Mouse (Mus musculus) lung, embryonic 15.5 days (tissue): ENCODE measurements around the gene Rpl12. TPM values are rescaled to one million over a fixed set of nuclear protein-coding genes. Genes with fewer than 3 reads are reported as not detected.
A peak's percentile ranks its signal among the peaks of the same experiment; 100 is the strongest.

Experiments
- ATAC-seq: fragments of 200-750 bp; cut with Nextera tagmentation; 2 replicates; pipeline ENCODE4 v1.8.0; 2017; ENCODE audit warnings: moderate number of reproducible peaks, borderline replicate concordance; ENCODE audit not compliant: low FRiP score, low TSS enrichment; ENCODE audit errors: extremely low read depth
- H3K27ac ChIP-seq: fragments of 300-500 bp; sonication (generic); 2 replicates; pipeline ENCODE4 v1.5.1; 2015; ENCODE audit warnings: moderate library complexity, mild to moderate bottlenecking, inconsistent platforms
- H3K27me3 ChIP-seq: fragments of 300-500 bp; sonication (generic); 2 replicates; pipeline ENCODE4 v1.6.1; 2015; ENCODE audit warnings: inconsistent platforms
- H3K36me3 ChIP-seq: fragments of 300-500 bp; sonication (generic); 2 replicates; pipeline ENCODE4 v1.6.1; 2015; ENCODE audit warnings: inconsistent platforms
- H3K4me1 ChIP-seq: fragments of 300-500 bp; sonication (generic); 2 replicates; pipeline ENCODE4 v1.6.1; 2015; ENCODE audit warnings: inconsistent platforms
- H3K4me2 ChIP-seq: fragments of 300-500 bp; sonication (generic); 2 replicates; pipeline ENCODE4 v1.6.1; 2015; ENCODE audit warnings: inconsistent platforms, mild to moderate bottlenecking, moderate library complexity
- H3K4me3 ChIP-seq: fragments of 300-500 bp; sonication (generic); 2 replicates; pipeline ENCODE4 v1.5.1; 2015; ENCODE audit warnings: mild to moderate bottlenecking, inconsistent platforms
- H3K9ac ChIP-seq: fragments of 300-500 bp; sonication (generic); 2 replicates; pipeline ENCODE4 v1.6.1; 2015; ENCODE audit warnings: inconsistent platforms
- H3K9me3 ChIP-seq: fragments of 300-500 bp; sonication (generic); 2 replicates; pipeline ENCODE4 v1.6.1; 2016; ENCODE audit warnings: inconsistent platforms
- WGBS: fragments of 180-500 bp; shearing (Covaris S2); methylation state at CpG from one replicate; pipeline ENCODE4 v1.1.7; 2015; 5-methylcytosine and 5-hydroxymethylcytosine counted together
- polyA plus RNA-seq: library from polyadenylated mRNA; unstranded; fragments of >200 nt; fragmentation: Nextera tagmentation; extraction: Ambion mirVana; gene quantifications from 2 replicates; pipeline ENCODE4 v1.2.1, GENCODE M21; 2015

The Rpl12 gene
- polyA plus RNA-seq, 1 experiment from 2014 or later = 167 TPM

DNA sequence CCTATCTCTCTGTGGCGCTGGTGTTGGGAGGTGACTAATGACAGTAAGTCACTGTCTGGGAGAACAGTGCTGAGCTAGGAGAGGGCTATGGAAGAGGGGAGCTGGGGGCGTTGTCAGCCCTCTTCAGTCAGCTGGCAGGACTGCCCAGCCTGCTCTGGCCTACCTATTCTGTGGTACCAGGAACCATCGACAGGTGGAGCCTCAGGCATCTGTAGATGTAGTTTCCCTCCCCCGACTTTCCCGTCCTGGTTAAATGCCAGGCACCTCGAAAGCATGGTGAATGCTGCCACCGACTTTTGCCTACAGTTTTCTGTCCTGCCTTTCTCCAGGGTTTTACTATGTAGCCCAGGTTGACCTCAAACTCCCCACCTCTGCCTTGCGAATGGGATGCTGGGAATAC, 4.0 kb upstream of the Rpl12 start:
- H3K36me3 ChIP-seq = peaks cover 10% of the 10 kb centered on the region; the same call in 1 of the 2 replicates
- ATAC-seq = no peak
- H3K27me3 ChIP-seq = no peaks in the 10 kb centered on the region
- no peak overlapping the region for H3K9ac ChIP-seq
- H3K4me1 ChIP-seq = peaks cover 9% of the 10 kb centered on the region
- no peaks in the 10 kb centered on the region for H3K9me3 ChIP-seq
- H3K4me3 ChIP-seq = no peak overlapping the region
- no peak overlapping the region for H3K27ac ChIP-seq
- no peak overlapping the region for H3K4me2 ChIP-seq
- 56% methylated on average over 8 of the region's 8 CpGs for WGBS

DNA sequence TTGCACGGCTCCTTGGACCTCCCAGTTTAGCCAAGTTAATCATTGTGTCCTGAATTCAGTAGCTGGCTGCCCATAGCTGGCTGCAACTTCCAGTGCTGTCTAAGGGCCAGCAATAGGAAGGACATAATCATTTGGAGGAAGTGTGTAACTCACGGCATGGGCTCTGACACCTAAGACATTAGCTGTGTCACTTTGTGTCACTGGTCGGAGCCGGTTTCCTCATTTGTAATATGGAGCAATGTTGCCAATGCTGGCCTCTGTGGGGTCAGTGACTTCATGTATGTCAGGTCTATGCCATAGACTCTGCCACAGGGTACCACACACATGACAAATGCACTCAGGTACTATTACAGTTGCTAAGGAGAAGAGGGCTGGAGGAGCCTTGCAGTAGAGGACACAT, 1.1 kb upstream of the Rpl12 start:
- H3K36me3 ChIP-seq = peaks cover 24% of the 10 kb centered on the region
- H3K4me1 ChIP-seq = peaks cover 35% of the 10 kb centered on the region
- peak overlapping the region; percentile 73 for H3K4me2 ChIP-seq
- H3K27ac ChIP-seq = no peak overlapping the region
- peak overlapping the region; percentile 73; the same call in 1 of the 2 replicates for H3K9ac ChIP-seq
- ATAC-seq = no peak
- H3K27me3 ChIP-seq = no peaks in the 10 kb centered on the region
- H3K4me3 ChIP-seq = no peak overlapping the region
- 86% methylated on average over 4 of the region's 4 CpGs for WGBS
- no peaks in the 10 kb centered on the region for H3K9me3 ChIP-seq

DNA sequence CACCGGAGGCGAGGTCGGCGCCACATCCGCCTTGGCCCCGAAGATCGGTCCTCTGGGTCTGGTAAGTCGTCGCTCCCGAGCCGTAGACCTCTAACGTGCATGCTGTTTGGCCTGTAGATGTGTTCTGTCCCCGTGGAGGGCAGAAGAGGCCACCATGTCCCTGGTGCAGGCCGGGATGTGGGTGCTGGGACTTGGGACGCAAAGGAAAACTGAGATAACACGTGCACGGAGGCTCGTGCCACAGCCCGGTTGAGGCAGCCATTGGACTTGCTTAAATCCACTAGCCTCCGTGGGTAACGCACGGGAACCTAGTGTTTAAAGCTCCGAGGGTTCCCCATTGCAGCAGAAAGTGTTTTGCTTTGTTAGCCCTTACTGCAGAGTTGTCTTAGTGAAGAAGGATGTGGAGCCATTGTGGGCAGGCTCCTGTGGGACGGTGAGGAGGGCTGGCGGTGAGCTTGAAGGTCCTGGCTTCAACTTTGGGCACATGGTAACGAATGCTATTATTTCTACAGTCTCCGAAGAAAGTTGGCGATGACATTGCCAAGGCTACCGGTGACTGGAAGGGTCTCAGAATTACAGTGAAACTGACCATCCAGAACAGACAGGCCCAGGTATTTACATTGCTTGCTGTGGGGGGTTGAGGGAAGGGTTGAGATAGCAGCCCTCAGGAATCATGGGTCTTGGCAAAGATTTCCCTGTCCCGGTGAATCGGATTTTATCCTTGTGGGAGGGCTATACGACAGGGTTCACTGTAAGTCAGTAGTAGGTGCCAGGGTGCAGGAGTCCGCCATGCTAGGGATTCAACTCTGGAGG, 909 bp downstream of the Rpl12 start:
- H3K4me2 ChIP-seq = peak overlapping the region; percentile 73
- ATAC-seq = no peak
- WGBS = under 1% methylated on average over 33 of the region's 33 CpGs
- H3K36me3 ChIP-seq = peaks cover 24% of the 10 kb centered on the region
- peak overlapping the region; percentile 73 for H3K4me3 ChIP-seq
- no peaks in the 10 kb centered on the region for H3K27me3 ChIP-seq
- H3K9me3 ChIP-seq = no peaks in the 10 kb centered on the region
- peak overlapping the region; percentile 83 for H3K9ac ChIP-seq
- peak overlapping the region; percentile 90 for H3K27ac ChIP-seq
- peaks cover 46% of the 10 kb centered on the region for H3K4me1 ChIP-seq

DNA sequence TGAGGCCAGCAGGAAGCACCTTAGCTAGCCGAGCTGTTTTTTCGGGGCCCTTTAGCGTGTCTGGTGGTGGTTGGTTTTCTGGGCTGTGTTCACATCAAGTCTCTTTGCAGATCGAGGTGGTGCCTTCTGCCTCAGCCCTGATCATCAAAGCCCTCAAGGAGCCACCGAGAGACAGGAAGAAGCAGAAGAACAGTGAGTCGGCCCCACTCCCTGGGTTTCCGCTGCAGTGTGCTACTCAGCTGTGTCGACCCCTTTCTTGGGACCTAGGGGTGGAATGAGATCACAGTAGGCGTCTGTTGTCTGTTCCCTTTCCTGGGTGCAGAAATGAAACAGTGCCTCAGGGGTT, 1.5 kb downstream of the Rpl12 start:
- no peaks in the 10 kb centered on the region for H3K27me3 ChIP-seq
- peak overlapping the region; percentile 90 for H3K27ac ChIP-seq
- H3K4me3 ChIP-seq = peak overlapping the region; percentile 73
- H3K9ac ChIP-seq = peak overlapping the region; percentile 83
- H3K36me3 ChIP-seq = peaks cover 24% of the 10 kb centered on the region
- peak overlapping the region; percentile 73 for H3K4me2 ChIP-seq
- 3% methylated on average over 9 of the region's 9 CpGs for WGBS
- no peak for ATAC-seq
- peaks cover 51% of the 10 kb centered on the region for H3K4me1 ChIP-seq
- H3K9me3 ChIP-seq = no peaks in the 10 kb centered on the region

DNA sequence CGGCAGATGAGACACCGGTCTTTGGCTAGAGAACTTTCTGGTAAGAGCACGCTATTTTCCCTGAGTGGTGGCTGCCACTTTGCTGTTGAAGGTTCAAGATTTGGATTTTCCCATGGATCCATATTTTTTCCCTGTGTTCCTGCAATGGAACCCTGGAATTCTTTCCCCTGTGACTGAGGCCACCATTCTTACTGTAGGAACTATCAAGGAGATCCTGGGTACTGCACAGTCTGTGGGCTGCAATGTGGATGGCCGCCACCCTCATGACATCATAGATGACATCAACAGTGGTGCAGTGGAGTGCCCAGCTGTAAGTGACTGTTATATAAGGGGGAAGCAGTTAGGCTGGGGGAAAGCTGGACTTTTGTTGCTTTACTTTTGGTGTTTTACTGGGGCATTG, 2.2 kb downstream of the Rpl12 start:
- Histone ChIP-seq H3K27me3 (no peaks in the 10 kb centered on the region), H3K9me3 (no peaks in the 10 kb centered on the region), H3K4me1 (peaks cover 53% of the 10 kb centered on the region), H3K27ac (peak overlapping the region; percentile 90; the same call in 1 of the 2 replicates), H3K4me2 (peak overlapping the region; percentile 73), H3K4me3 (peak overlapping the region; percentile 73), H3K36me3 (peaks cover 24% of the 10 kb centered on the region), H3K9ac (peak overlapping the region; percentile 83)
- 45% methylated on average over 4 of the region's 4 CpGs for WGBS
- no peak for ATAC-seq

DNA sequence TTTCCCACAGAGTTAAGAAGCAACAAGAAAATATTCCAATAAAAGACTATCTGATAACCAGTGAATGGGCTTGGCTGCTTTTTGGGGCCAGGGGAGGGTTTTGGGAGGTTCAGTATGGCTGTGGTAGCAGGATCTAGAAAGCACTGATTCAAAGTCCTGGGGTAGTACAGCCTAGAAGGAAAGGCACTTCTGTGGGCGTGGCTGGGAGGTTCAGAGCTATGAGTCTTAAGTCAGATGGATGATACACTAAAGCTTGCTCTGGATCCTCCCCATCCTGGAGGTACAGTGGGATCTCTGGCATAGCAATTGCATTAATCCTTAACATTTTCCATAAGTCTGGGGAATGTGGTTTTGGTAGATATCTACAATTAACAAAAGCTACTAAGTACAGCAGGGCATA, 2.6 kb downstream of the Rpl12 start:
- peak overlapping the region; percentile 73 for H3K4me2 ChIP-seq
- ATAC-seq = no peak
- peaks cover 53% of the 10 kb centered on the region for H3K4me1 ChIP-seq
- WGBS = 47% methylated on average over 1 of the region's 1 CpGs
- no peaks in the 10 kb centered on the region for H3K27me3 ChIP-seq
- peaks cover 24% of the 10 kb centered on the region for H3K36me3 ChIP-seq
- no peaks in the 10 kb centered on the region for H3K9me3 ChIP-seq
- H3K4me3 ChIP-seq = peak overlapping the region; percentile 73; the same call in 1 of the 2 replicates
- 0 out of 2 replicates have a peak overlapping the region, but pooled peaks have one; percentile 18 for H3K27ac ChIP-seq
- H3K9ac ChIP-seq = peak overlapping the region; percentile 24; the same call in 1 of the 2 replicates

DNA sequence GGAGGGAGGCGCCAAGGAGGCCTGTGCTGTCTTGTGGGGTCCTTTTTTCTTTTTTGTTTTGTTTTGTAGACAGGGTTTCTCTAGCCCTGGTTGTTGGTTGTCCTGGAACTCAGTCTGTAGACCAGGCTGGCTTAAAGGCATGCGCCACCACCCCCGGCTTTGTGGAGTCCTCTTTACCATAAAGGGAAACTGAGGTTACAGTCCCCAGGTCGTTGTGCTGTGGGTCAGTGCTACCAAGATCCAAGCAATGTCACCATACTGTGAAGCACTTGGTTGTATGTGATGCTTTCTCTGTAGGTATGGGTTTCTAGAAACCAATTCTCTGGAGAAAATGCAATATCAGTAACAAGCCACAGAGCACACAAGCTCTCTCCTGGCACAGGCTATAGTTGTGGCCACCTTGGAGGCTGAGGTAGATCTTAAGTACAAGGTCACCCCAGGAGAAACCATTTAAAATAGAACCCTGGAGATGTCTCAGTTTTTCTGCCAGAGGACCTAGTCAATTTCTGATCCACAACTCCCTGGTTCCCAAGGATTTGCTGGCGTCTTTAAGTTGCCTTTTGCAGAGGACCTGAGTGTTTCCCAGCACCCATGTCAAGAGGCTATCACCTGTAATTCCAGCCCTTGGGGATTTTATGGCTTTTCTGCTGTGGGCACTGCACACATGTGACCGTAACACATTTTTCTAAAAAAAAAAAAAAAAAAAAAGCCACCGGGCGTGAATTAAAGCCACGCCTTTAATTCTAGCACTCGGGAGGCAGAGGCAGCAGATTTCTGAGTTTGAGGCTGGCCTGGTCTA, 3.5 kb downstream of the Rpl12 start:
- no peak for ATAC-seq
- Histone ChIP-seq H3K36me3 (peaks cover 24% of the 10 kb centered on the region), H3K27ac (no peak overlapping the region), H3K4me3 (no peak overlapping the region), H3K9me3 (no peaks in the 10 kb centered on the region), H3K9ac (0 out of 2 replicates have a peak overlapping the region, but pooled peaks have one; percentile 24), H3K27me3 (no peaks in the 10 kb centered on the region), H3K4me2 (no peak overlapping the region; the same call in 1 of the 2 replicates), H3K4me1 (peaks cover 53% of the 10 kb centered on the region)
- 33% methylated on average over 10 of the region's 10 CpGs for WGBS

DNA sequence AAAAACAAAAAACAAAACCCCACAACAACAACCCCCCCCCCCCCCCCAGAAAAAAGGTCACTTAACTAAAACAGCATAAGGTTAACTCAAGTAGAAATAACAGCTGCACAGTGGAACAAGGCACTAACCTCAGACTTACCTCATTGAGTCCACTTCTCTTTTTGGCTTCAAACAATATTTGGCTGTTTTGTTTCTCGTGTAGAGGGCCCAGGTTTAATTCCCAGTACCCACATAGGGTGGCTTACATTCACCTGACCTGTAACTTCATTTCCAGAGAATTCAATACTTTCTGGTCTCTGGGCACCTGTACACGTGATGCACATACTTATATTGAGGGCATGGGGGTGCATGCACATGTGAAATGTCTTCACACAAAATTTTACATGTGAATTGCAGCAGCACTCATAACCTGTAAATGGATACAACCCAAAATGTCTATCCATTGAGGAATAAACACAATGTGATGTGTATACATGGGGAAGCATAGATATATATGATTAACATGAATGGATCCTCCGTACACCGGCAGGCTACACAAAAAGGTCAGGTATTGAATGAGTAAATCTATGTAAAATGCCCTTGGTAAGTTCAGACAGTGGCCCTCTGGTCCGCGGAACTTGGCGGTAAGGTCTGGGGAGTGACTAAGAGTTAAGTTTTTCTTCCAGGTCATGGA, 4.3 kb downstream of the Rpl12 start:
- Histone ChIP-seq H3K4me2 (peak overlapping the region; percentile 94), H3K36me3 (peaks cover 24% of the 10 kb centered on the region), H3K27me3 (no peaks in the 10 kb centered on the region), H3K9me3 (no peaks in the 10 kb centered on the region), H3K9ac (no peak overlapping the region), H3K4me3 (no peak overlapping the region), H3K4me1 (peaks cover 49% of the 10 kb centered on the region), H3K27ac (peak overlapping the region; percentile 99)
- ATAC-seq = no peak
- 11% methylated on average over 7 of the region's 7 CpGs for WGBS

DNA sequence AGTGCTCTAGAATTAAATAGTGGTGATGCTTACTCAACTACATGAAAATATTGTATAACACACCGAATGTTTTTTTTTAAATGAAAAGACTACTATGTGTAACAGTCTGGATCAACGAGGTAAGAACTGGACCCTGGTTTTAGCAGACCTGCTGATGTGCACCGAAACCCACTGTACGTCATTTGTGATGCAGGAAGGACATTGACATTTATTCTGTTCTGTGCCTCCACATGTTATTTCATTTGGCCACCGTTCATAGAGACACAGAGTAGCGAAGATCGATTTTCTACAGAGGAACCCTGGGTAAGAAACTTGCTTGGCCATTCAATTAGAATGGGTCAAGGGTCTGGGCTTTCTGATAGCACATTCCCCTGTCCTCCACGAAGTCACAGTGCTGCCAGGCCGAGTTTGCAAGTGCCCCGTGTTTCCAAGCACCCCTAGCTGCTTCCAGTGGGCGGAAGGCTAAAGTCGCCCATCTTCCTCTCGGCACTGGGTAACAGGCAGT, 4.9 kb downstream of the Rpl12 start:
- WGBS = 9% methylated on average over 13 of the region's 13 CpGs
- Histone ChIP-seq H3K4me1 (peaks cover 44% of the 10 kb centered on the region), H3K9me3 (no peaks in the 10 kb centered on the region), H3K4me2 (peak overlapping the region; percentile 94), H3K27me3 (no peaks in the 10 kb centered on the region), H3K36me3 (peaks cover 24% of the 10 kb centered on the region), H3K27ac (peak overlapping the region; percentile 99), H3K4me3 (peak overlapping the region; percentile 60), H3K9ac (peak overlapping the region; percentile 76)
- no peak; the same call in 1 of the 2 replicates for ATAC-seq

DNA sequence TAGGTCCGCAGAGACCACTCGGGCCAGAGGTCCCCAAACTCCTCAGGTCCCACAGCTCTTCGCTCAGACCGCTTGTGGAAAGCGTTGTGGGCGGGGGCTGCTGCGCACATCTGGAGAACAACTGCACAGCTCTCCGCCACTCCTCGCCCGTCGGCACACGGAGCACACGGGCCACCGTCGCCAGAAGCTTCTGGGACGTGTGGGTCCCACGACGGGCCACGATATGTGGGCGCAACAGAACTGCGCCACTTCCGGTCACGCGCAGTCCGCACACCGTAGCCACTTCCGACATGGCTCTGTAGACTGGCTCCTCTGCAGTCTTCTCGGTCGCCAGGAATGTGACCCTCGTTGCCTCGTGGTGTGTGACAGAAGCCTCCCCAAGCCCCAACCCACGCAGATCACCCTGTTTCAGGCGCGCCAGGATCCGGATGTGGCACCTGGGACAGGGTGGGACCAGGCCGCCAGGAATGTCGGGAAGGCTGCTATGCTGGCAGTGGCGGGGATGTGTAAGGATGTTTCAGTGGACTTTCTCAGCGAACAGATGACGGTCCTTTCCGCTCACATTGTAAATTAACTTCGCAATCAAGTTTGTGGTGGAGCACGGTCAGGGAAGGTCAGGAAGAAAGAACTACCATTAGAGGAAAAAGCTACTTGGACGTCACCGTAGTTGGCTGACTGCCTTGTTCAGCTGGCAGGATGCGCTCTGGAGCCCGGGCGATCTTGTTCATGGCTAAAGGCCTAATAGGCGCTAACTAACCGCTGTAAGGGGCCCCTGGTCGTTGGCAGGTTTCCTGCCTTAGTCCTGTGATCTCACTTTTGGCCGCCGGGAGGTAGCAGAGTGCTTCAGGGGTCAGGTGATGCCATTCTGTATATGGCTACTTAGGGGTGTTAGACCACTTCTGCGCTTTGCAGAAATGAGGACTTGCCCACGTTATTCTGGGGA, 5.6 kb downstream of the Rpl12 start:
- Histone ChIP-seq H3K4me2 (peak overlapping the region; percentile 94), H3K9me3 (no peaks in the 10 kb centered on the region), H3K9ac (peak overlapping the region; percentile 76), H3K4me3 (peak overlapping the region; percentile 60), H3K36me3 (peaks cover 24% of the 10 kb centered on the region), H3K27ac (peak overlapping the region; percentile 99), H3K4me1 (peaks cover 44% of the 10 kb centered on the region), H3K27me3 (no peaks in the 10 kb centered on the region)
- WGBS = under 1% methylated on average over 55 of the region's 55 CpGs
- ATAC-seq = peak; percentile 84
